8 mouse cellular contexts compared by ENCODE assay signal in the genomic region with DNA sequence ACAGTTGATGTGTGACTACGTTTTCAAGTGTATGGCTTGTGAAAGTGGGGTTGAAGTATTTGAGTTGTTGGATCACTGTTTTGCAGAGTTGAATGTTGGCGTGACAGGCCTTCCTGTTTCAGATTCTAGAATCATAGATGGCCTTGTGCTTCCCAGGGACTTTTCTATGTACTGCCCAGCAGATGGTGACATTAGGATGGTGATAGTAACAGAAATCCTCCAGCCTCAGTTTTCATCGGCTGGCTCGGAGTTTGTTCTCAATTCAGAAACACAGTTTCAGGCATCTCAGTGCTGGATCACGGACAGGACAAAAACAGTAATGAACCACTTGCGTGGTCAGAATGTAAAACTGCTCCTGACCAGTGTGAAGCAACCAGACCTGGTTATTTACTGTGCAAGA. TPM values are rescaled to one million over a fixed set of nuclear protein-coding genes. Genes with fewer than 3 reads are reported as not detected.
DNase-seq lines count a peak whose midpoint lies in the region; ATAC-seq and TF ChIP-seq lines count a peak whose summit lies in the region.

No protein-coding gene starts in this region.

- peaks cover 16% of the 10 kb centered on the region for H3K36me3 ChIP-seq in E14TG2a.4 (ENCODE audit: insufficient read depth, low read length)

- H3K4me3 ChIP-seq in E14TG2a.4 (replicated peaks; ENCODE audit: low read length): peak overlapping the region; percentile 91

- intact Hi-C loops in left cerebral cortex, postnatal 4 days (cut with DNase I): loop anchor here (5.0 kb wide), 2 partner anchors 173 to 188 kb away; a partner anchor contains a TSS

- TF ChIP-seq CTCF in E14TG2a.4 (conservative IDR thresholded peaks at IDR 0.05; ENCODE audit: low read length): no peak

- no peaks in the 10 kb centered on the region for H3K9me3 ChIP-seq in E14TG2a.4 (ENCODE audit: low read length)

- DNase-seq in kidney, postnatal 10 days: peak; percentile 14
- no peak for DNase-seq in kidney, postnatal 4 days
- DNase-seq in adrenal gland, postnatal 36 days: peak; percentile 16 to 18
- DNase-seq in left cerebral cortex, postnatal 4 days: peak; percentile 5
- DNase-seq in spleen, postnatal 14 days (ENCODE audit: low spot score in 2 of 2): no peak
- no peak for DNase-seq in gastrocnemius, postnatal 25 days

- no peaks in the 10 kb centered on the region for H3K27me3 ChIP-seq in E14TG2a.4 (ENCODE audit: insufficient read depth, low read length)

- peaks cover 20% of the 10 kb centered on the region for H3K4me1 ChIP-seq in E14TG2a.4 (replicated peaks; ENCODE audit: low read depth, low read length)

- no peak for ATAC-seq in monocyte, adult 5-6 weeks (replicated peaks; ENCODE audit: insufficient number of reproducible peaks, low FRiP score, low TSS enrichment, poor library complexity, severe bottlenecking)

RNA-seq across cellular contexts. Expression of a gene that starts 1.1 kb away (rescaled TPM):
- total RNA-seq in adrenal gland, postnatal 36 days (2021): 1 to 10 TPM; 3.8 to 6.7 TPM
- total RNA-seq in left cerebral cortex, postnatal 4 days (2021): 1 to 10 TPM; 4.2 to 4.3 TPM
- 1.5 to 3.3 TPM (median 2.3 TPM) in 3 replicates for total RNA-seq in monocyte, adult 5-6 weeks (2017)
- total RNA-seq in gastrocnemius, postnatal 25 days (2021): 1 to 10 TPM; 1.6 to 1.7 TPM

Comparison
In these comparisons a context has a peak if more than half of its experiments do, and no peak if none do; other contexts are left out.
1. DNase-seq: peak in kidney, postnatal 10 days (single experiment), adrenal gland, postnatal 36 days (2 of 2) and left cerebral cortex, postnatal 4 days (single experiment); none in kidney, postnatal 4 days (0 of 2), spleen, postnatal 14 days (0 of 2) and gastrocnemius, postnatal 25 days (single experiment).